Mouse (Mus musculus) olfactory bulb, adult 2 months (tissue): ENCODE results near the gene 1700028J19Rik.

Experiments used
- CTCF ChIP-seq: fragments of 200-500 bp; IDR thresholded peaks from 2 replicates; pipeline ENCODE4 v1.5.1; 2012; ENCODE audit warnings: low read depth, mild to moderate bottlenecking, low read length, moderate library complexity; ENCODE audit not compliant: insufficient read depth
- POLR2A ChIP-seq: fragments of 200-500 bp; IDR thresholded peaks from 2 replicates; pipeline ENCODE4 v1.6.1; 2012; ENCODE audit warnings: mild to moderate bottlenecking, low read depth, low read length, moderate library complexity; ENCODE audit not compliant: insufficient read depth

DNA sequence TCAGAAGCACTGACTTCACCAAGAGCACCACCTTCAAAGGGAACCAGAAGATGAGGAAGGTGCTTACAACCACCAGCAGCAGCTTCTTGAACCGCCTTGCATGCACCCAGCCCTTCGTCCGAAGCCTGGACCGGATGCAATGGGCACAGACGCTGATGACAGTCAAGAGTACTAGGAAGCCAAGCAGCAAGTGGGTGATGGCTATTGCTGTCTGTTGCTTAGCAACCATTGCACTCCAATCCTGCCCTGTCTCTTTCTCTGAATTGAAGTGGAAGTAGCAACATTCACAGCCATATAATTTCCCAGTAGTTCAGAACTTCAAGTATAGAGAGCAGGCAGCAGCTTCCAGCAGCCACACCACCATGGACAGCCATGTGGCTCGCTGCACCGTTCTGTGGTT, 35.1 kb upstream of the 1700028J19Rik start:
- no peak for TF ChIP-seq CTCF
- no peak for TF ChIP-seq POLR2A
